Mouse (Mus musculus): ENCODE measurements around the gene Spint4. TPM values are rescaled to one million over a fixed set of nuclear protein-coding genes. Genes with fewer than 3 reads are reported as not detected.
"Not testable (repeated sequence)": the region's sequence is repeated elsewhere in the genome, so short reads cannot be mapped to it uniquely, and the experiment has no call there.

Spint4 gene
- polyA plus RNA-seq, 1 experiment from 2014 or later = not detected

GRCm38 (mm10) chr2:164700959-164701358 is 2.7 kb downstream of the Spint4 start:
- WGBS = 86% methylated on average over 5 of the region's 5 CpGs

GRCm38 (mm10) chr2:164701761-164702160 is 3.5 kb downstream of the Spint4 start:
- no peaks in the 10 kb centered on the region for H3K27me3 ChIP-seq
- no peak overlapping the region for H3K27ac ChIP-seq
- H3K4me3 ChIP-seq = no peak overlapping the region
- H3K4me2 ChIP-seq (replicated peaks) = no peak overlapping the region
- H3K9ac ChIP-seq = no peak overlapping the region
- ATAC-seq (ENCODE audit: low FRiP score) = no peak
- H3K4me1 ChIP-seq = no peaks in the 10 kb centered on the region
- H3K9me3 ChIP-seq (replicated peaks) = no peaks in the 10 kb centered on the region
- no peaks in the 10 kb centered on the region for H3K36me3 ChIP-seq
- 93% methylated on average over 5 of the region's 5 CpGs for WGBS

More at GRCm38 (mm10) chr2:164700959-164701358, 2.7 kb downstream of the Spint4 start:
- Histone ChIP-seq H3K27me3 (no peaks in the 10 kb centered on the region), H3K9me3 (replicated peaks) (no peaks in the 10 kb centered on the region), H3K4me2 (replicated peaks) (no peak overlapping the region), H3K4me3 (no peak overlapping the region), H3K36me3 (no peaks in the 10 kb centered on the region), H3K9ac (no peak overlapping the region), H3K4me1 (no peaks in the 10 kb centered on the region), H3K27ac (no peak overlapping the region)
- ATAC-seq (ENCODE audit: low FRiP score) = no peak

GRCm38 (mm10) chr2:164704235-164704634 is 5.9 kb downstream of the Spint4 start:
- Histone ChIP-seq H3K36me3 (no peaks in the 10 kb centered on the region), H3K4me2 (replicated peaks) (no peak overlapping the region), H3K9ac (no peak overlapping the region), H3K4me3 (no peak overlapping the region), H3K9me3 (replicated peaks) (no peaks in the 10 kb centered on the region), H3K27ac (no peak overlapping the region), H3K4me1 (no peaks in the 10 kb centered on the region), H3K27me3 (no peaks in the 10 kb centered on the region)
- ATAC-seq (ENCODE audit: low FRiP score) = no peak
- 78% methylated on average over 5 of the region's 5 CpGs for WGBS

- H3K36me3 ChIP-seq = no peaks in the 10 kb centered on the region
- ATAC-seq (ENCODE audit: low FRiP score) = no peak
- 94% methylated on average over 6 of the region's 6 CpGs for WGBS
- no peaks in the 10 kb centered on the region for H3K27me3 ChIP-seq
- H3K4me3 ChIP-seq = no peak overlapping the region
- H3K9ac ChIP-seq = no peak overlapping the region
- H3K4me1 ChIP-seq = no peaks in the 10 kb centered on the region
- H3K9me3 ChIP-seq (replicated peaks) = no peaks in the 10 kb centered on the region
- H3K27ac ChIP-seq = no peak overlapping the region
- H3K4me2 ChIP-seq (replicated peaks) = no peak overlapping the region
Measured at GRCm38 (mm10) chr2:164705328-164705727, 7.0 kb downstream of the Spint4 start.

- Histone ChIP-seq H3K4me1 (no peaks in the 10 kb centered on the region), H3K4me2 (replicated peaks) (no peak overlapping the region), H3K4me3 (no peak overlapping the region), H3K36me3 (no peaks in the 10 kb centered on the region), H3K27me3 (no peaks in the 10 kb centered on the region), H3K9ac (no peak overlapping the region), H3K27ac (no peak overlapping the region), H3K9me3 (replicated peaks) (no peaks in the 10 kb centered on the region)
- 88% methylated on average over 14 of the region's 14 CpGs for WGBS
- no peak for ATAC-seq (ENCODE audit: low FRiP score)
Measured at GRCm38 (mm10) chr2:164705991-164706390, 7.7 kb downstream of the Spint4 start.

- no peaks in the 10 kb centered on the region for H3K9me3 ChIP-seq (replicated peaks)
- no peaks in the 10 kb centered on the region for H3K36me3 ChIP-seq
- no peaks in the 10 kb centered on the region for H3K27me3 ChIP-seq
- no peak within 1 kb of the TSS for H3K4me2 ChIP-seq (replicated peaks)
- H3K9ac ChIP-seq = no peak within 1 kb of the TSS
- H3K27ac ChIP-seq = no peak within 1 kb of the TSS
- no peaks in the 10 kb centered on the region for H3K4me1 ChIP-seq
- no peak within 1 kb of the TSS for H3K4me3 ChIP-seq
- WGBS = 84% methylated on average over 6 of the region's 6 CpGs
- ATAC-seq (ENCODE audit: low FRiP score) = no peak
Measured at GRCm38 (mm10) chr2:164715005-164715404, 16.7 kb downstream of the Spint4 start, which contains the start of gene Spint5. Spint5 (plus strand) TSS chr2:164715305.

GRCm38 (mm10) chr2:164716194-164716786 is 18.0 kb downstream of the Spint4 start:
- not testable (repeated sequence) for H3K27me3 ChIP-seq; H3K4me2 ChIP-seq (replicated peaks); H3K9me3 ChIP-seq (replicated peaks); H3K36me3 ChIP-seq; H3K27ac ChIP-seq; H3K4me1 ChIP-seq; ATAC-seq (ENCODE audit: low FRiP score); H3K9ac ChIP-seq; H3K4me3 ChIP-seq
- 90% methylated on average over 23 of the region's 23 CpGs for WGBS

GRCm38 (mm10) chr2:164723276-164723675 is 25.0 kb downstream of the Spint4 start:
- Histone ChIP-seq H3K27me3 (no peaks in the 10 kb centered on the region), H3K36me3 (no peaks in the 10 kb centered on the region), H3K4me3 (no peak overlapping the region), H3K9ac (no peak overlapping the region), H3K4me1 (no peaks in the 10 kb centered on the region), H3K9me3 (replicated peaks) (no peaks in the 10 kb centered on the region), H3K4me2 (replicated peaks) (no peak overlapping the region), H3K27ac (no peak overlapping the region)
- ATAC-seq (ENCODE audit: low FRiP score) = no peak
- WGBS = 60% methylated on average over 4 of the region's 4 CpGs

GRCm38 (mm10) chr2:164725895-164726619 is 27.8 kb downstream of the Spint4 start:
- WGBS = 28% methylated on average over 6 of the region's 6 CpGs
- no peak for ATAC-seq (ENCODE audit: low FRiP score)

GRCm38 (mm10) chr2:164731719-164732118 is 33.4 kb downstream of the Spint4 start:
- 78% methylated on average over 5 of the region's 5 CpGs for WGBS
- Histone ChIP-seq H3K36me3 (no peaks in the 10 kb centered on the region), H3K4me1 (no peaks in the 10 kb centered on the region), H3K4me3 (no peak overlapping the region), H3K9ac (no peak overlapping the region), H3K27me3 (no peaks in the 10 kb centered on the region), H3K27ac (no peak overlapping the region), H3K9me3 (replicated peaks) (no peaks in the 10 kb centered on the region), H3K4me2 (replicated peaks) (no peak overlapping the region)
- ATAC-seq (ENCODE audit: low FRiP score) = no peak

More at GRCm38 (mm10) chr2:164725895-164726619, 27.8 kb downstream of the Spint4 start:
- H3K4me3 ChIP-seq = no peak overlapping the region
- no peak overlapping the region for H3K4me2 ChIP-seq (replicated peaks)
- H3K4me1 ChIP-seq = no peaks in the 10 kb centered on the region
- no peaks in the 10 kb centered on the region for H3K27me3 ChIP-seq
- no peaks in the 10 kb centered on the region for H3K9me3 ChIP-seq (replicated peaks)
- H3K27ac ChIP-seq = no peak overlapping the region
- H3K9ac ChIP-seq = no peak overlapping the region
- H3K36me3 ChIP-seq = no peaks in the 10 kb centered on the region

- H3K4me2 ChIP-seq (replicated peaks) = no peak overlapping the region
Measured at GRCm38 (mm10) chr2:164733259-164733658, 35.0 kb downstream of the Spint4 start.

GRCm38 (mm10) chr2:164734839-164735238 is 36.5 kb downstream of the Spint4 start:
- Histone ChIP-seq H3K4me2 (replicated peaks) (no peak overlapping the region), H3K4me1 (no peaks in the 10 kb centered on the region), H3K27ac (no peak overlapping the region), H3K9me3 (replicated peaks) (no peaks in the 10 kb centered on the region), H3K4me3 (no peak overlapping the region), H3K9ac (no peak overlapping the region), H3K36me3 (no peaks in the 10 kb centered on the region), H3K27me3 (no peaks in the 10 kb centered on the region)
- no peak for ATAC-seq (ENCODE audit: low FRiP score)
- WGBS = 84% methylated on average over 5 of the region's 5 CpGs

More at GRCm38 (mm10) chr2:164733259-164733658, 35.0 kb downstream of the Spint4 start:
- Histone ChIP-seq H3K9me3 (replicated peaks) (no peaks in the 10 kb centered on the region), H3K9ac (no peak overlapping the region), H3K4me1 (no peaks in the 10 kb centered on the region), H3K27ac (no peak overlapping the region), H3K36me3 (no peaks in the 10 kb centered on the region), H3K4me3 (no peak overlapping the region), H3K27me3 (no peaks in the 10 kb centered on the region)
- ATAC-seq (ENCODE audit: low FRiP score) = no peak
- 90% methylated on average over 2 of the region's 2 CpGs for WGBS

GRCm38 (mm10) chr2:164735446-164735845 is 37.1 kb downstream of the Spint4 start:
- Histone ChIP-seq H3K27me3 (no peaks in the 10 kb centered on the region), H3K9me3 (replicated peaks) (no peaks in the 10 kb centered on the region), H3K4me3 (no peak overlapping the region), H3K9ac (no peak overlapping the region), H3K36me3 (no peaks in the 10 kb centered on the region), H3K4me2 (replicated peaks) (no peak overlapping the region), H3K27ac (no peak overlapping the region), H3K4me1 (no peaks in the 10 kb centered on the region)
- 93% methylated on average over 5 of the region's 5 CpGs for WGBS
- ATAC-seq (ENCODE audit: low FRiP score) = no peak

Data from hindbrain, embryonic 12.5 days (tissue).